In genomic region chr2:92432299-92433295, GRCm38 (mm10) we compare ENCODE assay signal across 8 mouse cellular contexts. TPM values are rescaled to one million over a fixed set of nuclear protein-coding genes. Genes with fewer than 3 reads are reported as not detected.
DNase-seq lines count a peak whose midpoint lies in the region; ATAC-seq lines count a peak whose summit lies in the region.

No protein-coding gene starts in this region.

- H3K9ac ChIP-seq in embryonic facial prominence, embryonic 12.5 days, result peak overlapping the region; percentile 77; the same call in 1 of the 2 replicates
- peak overlapping the region; percentile 83 for H3K9ac ChIP-seq in midbrain, embryonic 12.5 days (replicated peaks)

- H3K4me1 ChIP-seq in embryonic facial prominence, embryonic 12.5 days, result peaks cover 48% of the 10 kb centered on the region
- peaks cover 44% of the 10 kb centered on the region for H3K4me1 ChIP-seq in limb, embryonic 10.5 days
- H3K4me1 ChIP-seq in midbrain, embryonic 12.5 days, result peaks cover 58% of the 10 kb centered on the region

- H3K27me3 ChIP-seq in embryonic facial prominence, embryonic 12.5 days, result no peaks in the 10 kb centered on the region
- no peaks in the 10 kb centered on the region for H3K27me3 ChIP-seq in limb, embryonic 10.5 days (ENCODE audit: low read depth, poor library complexity, severe bottlenecking)
- H3K27me3 ChIP-seq in midbrain, embryonic 12.5 days, result peaks cover 8% of the 10 kb centered on the region; the same call in 1 of the 2 replicates

- H3K36me3 ChIP-seq in embryonic facial prominence, embryonic 12.5 days, result no peaks in the 10 kb centered on the region
- H3K36me3 ChIP-seq in limb, embryonic 10.5 days, result no peaks in the 10 kb centered on the region
- no peaks in the 10 kb centered on the region for H3K36me3 ChIP-seq in midbrain, embryonic 12.5 days

- 0 out of 2 replicates have a peak, but pooled peaks cover 3% of the 10 kb centered on the region for H3K9me3 ChIP-seq in embryonic facial prominence, embryonic 12.5 days
- no peaks in the 10 kb centered on the region for H3K9me3 ChIP-seq in limb, embryonic 10.5 days (replicated peaks)
- no peaks in the 10 kb centered on the region for H3K9me3 ChIP-seq in midbrain, embryonic 12.5 days

- H3K4me3 ChIP-seq in embryonic facial prominence, embryonic 12.5 days, result peak overlapping the region; percentile 95
- H3K4me3 ChIP-seq in limb, embryonic 10.5 days, result peak overlapping the region; percentile 74
- peak overlapping the region; percentile 90 for H3K4me3 ChIP-seq in midbrain, embryonic 12.5 days

- H3K27ac ChIP-seq in embryonic facial prominence, embryonic 12.5 days, result no peak overlapping the region
- H3K27ac ChIP-seq in limb, embryonic 10.5 days, result no peak overlapping the region
- peak overlapping the region; percentile 64; the same call in 1 of the 2 replicates for H3K27ac ChIP-seq in midbrain, embryonic 12.5 days (replicated peaks)

- peak overlapping the region; percentile 88 for H3K4me2 ChIP-seq in embryonic facial prominence, embryonic 12.5 days (replicated peaks)
- H3K4me2 ChIP-seq in midbrain, embryonic 12.5 days (replicated peaks), result peak overlapping the region; percentile 89

- WGBS in embryonic facial prominence, embryonic 12.5 days, result 54% methylated on average over 17 of the region's 17 CpGs
- WGBS in limb, embryonic 10.5 days, result 65% methylated on average over 17 of the region's 17 CpGs
- 42% methylated on average over 17 of the region's 17 CpGs for WGBS in midbrain, embryonic 12.5 days

- ATAC-seq in embryonic facial prominence, embryonic 12.5 days (ENCODE audit: insufficient number of reproducible peaks, insufficient read depth, low FRiP score, low TSS enrichment), result no peak
- ATAC-seq in midbrain, embryonic 12.5 days (ENCODE audit: low FRiP score, low read depth), result no peak
- no peak for ATAC-seq in monocyte, adult 5-6 weeks (replicated peaks; ENCODE audit: insufficient number of reproducible peaks, low FRiP score, low TSS enrichment, poor library complexity, severe bottlenecking)

- DNase-seq in right cerebral cortex, postnatal 14 days, result peak; percentile 56
- no peak for DNase-seq in right cerebral cortex, adult 18-20 months
- peak; percentile 79 for DNase-seq in heart, postnatal 4 days
- DNase-seq in limb, embryonic 10.5 days (ENCODE audit: low spot score), result no peak
- DNase-seq in right cerebral cortex, postnatal 36 days (ENCODE audit: low spot score in 2 of 2), result no peak

RNA-seq across cellular contexts. Expression of gene Cry2, which starts 1.2 kb away (rescaled TPM):
- polyA plus RNA-seq in embryonic facial prominence, embryonic 12.5 days (2016; fragmentation: Nextera tagmentation; extraction: Ambion mirVana), result 28.8 and 29.7 TPM in 2 replicates
- 10 to 100 TPM; 28.5 TPM for total RNA-seq in heart, postnatal 4 days (2021)
- polyA plus RNA-seq in limb, embryonic 10.5 days (2016; fragmentation: Nextera tagmentation; extraction: Ambion mirVana), result 19.0 and 25.2 TPM in 2 replicates
- polyA plus RNA-seq in midbrain, embryonic 12.5 days (2016; fragmentation: Nextera tagmentation; extraction: Ambion mirVana), result 36.1 and 37.7 TPM in 2 replicates
- 4.2 to 10.6 TPM (median 7.3 TPM) in 3 replicates for total RNA-seq in monocyte, adult 5-6 weeks (2017)

RNA-seq across cellular contexts. Expression of gene Slc35c1, which starts 27.7 kb away (rescaled TPM):
- 9.5 and 10.2 TPM in 2 replicates for polyA plus RNA-seq in embryonic facial prominence, embryonic 12.5 days (2016; fragmentation: Nextera tagmentation; extraction: Ambion mirVana)
- 1 to 10 TPM; 5.8 to 7.5 TPM for total RNA-seq in heart, postnatal 4 days (2021)
- 11.1 and 11.2 TPM in 2 replicates for polyA plus RNA-seq in limb, embryonic 10.5 days (2016; fragmentation: Nextera tagmentation; extraction: Ambion mirVana)
- 9.3 TPM in 2 replicates for polyA plus RNA-seq in midbrain, embryonic 12.5 days (2016; fragmentation: Nextera tagmentation; extraction: Ambion mirVana)
- total RNA-seq in monocyte, adult 5-6 weeks (2017), result 9.0 to 24.2 TPM (median 15.1 TPM) in 3 replicates

RNA-seq across cellular contexts. Expression of gene Mapk8ip1, which starts 31.5 kb away (rescaled TPM):
- polyA plus RNA-seq in embryonic facial prominence, embryonic 12.5 days (2016; fragmentation: Nextera tagmentation; extraction: Ambion mirVana), result 49.0 and 55.8 TPM in 2 replicates
- 1 to 10 TPM; 7.9 to 8.1 TPM for total RNA-seq in heart, postnatal 4 days (2021)
- polyA plus RNA-seq in limb, embryonic 10.5 days (2016; fragmentation: Nextera tagmentation; extraction: Ambion mirVana), result 28.5 and 36.3 TPM in 2 replicates
- polyA plus RNA-seq in midbrain, embryonic 12.5 days (2016; fragmentation: Nextera tagmentation; extraction: Ambion mirVana), result 105 and 112 TPM in 2 replicates
- total RNA-seq in monocyte, adult 5-6 weeks (2017), result not detected in 3 replicates

RNA-seq across cellular contexts. Expression of gene 1700029I15Rik, which starts 50.3 kb away (rescaled TPM):
- polyA plus RNA-seq in embryonic facial prominence, embryonic 12.5 days (2016; fragmentation: Nextera tagmentation; extraction: Ambion mirVana), result 4.7 and 5.4 TPM in 2 replicates
- total RNA-seq in heart, postnatal 4 days (2021), result 1 to 10 TPM; 1.2 to 1.7 TPM
- polyA plus RNA-seq in limb, embryonic 10.5 days (2016; fragmentation: Nextera tagmentation; extraction: Ambion mirVana), result 2.5 and 3.3 TPM in 2 replicates
- polyA plus RNA-seq in midbrain, embryonic 12.5 days (2016; fragmentation: Nextera tagmentation; extraction: Ambion mirVana), result 7.4 TPM in 2 replicates
- 1.6 to 6.7 TPM (median 4.8 TPM) in 3 replicates for total RNA-seq in monocyte, adult 5-6 weeks (2017)

RNA-seq across cellular contexts. Expression of gene Large2, which starts 57.9 kb away (rescaled TPM):
- 10.3 and 10.5 TPM in 2 replicates for polyA plus RNA-seq in embryonic facial prominence, embryonic 12.5 days (2016; fragmentation: Nextera tagmentation; extraction: Ambion mirVana)
- under 1 TPM; 0.29 to 0.70 TPM for total RNA-seq in heart, postnatal 4 days (2021)
- 11.5 and 13.0 TPM in 2 replicates for polyA plus RNA-seq in limb, embryonic 10.5 days (2016; fragmentation: Nextera tagmentation; extraction: Ambion mirVana)
- polyA plus RNA-seq in midbrain, embryonic 12.5 days (2016; fragmentation: Nextera tagmentation; extraction: Ambion mirVana), result 4.7 and 7.4 TPM in 2 replicates
- not detected in 3 replicates for total RNA-seq in monocyte, adult 5-6 weeks (2017)

Comparison
In these comparisons a context has a peak if more than half of its experiments do, and no peak if none do; other contexts are left out.
1. DNase-seq: peak in right cerebral cortex, postnatal 14 days (single experiment) and heart, postnatal 4 days (single experiment); none in right cerebral cortex, adult 18-20 months (single experiment), limb, embryonic 10.5 days (single experiment) and right cerebral cortex, postnatal 36 days (0 of 2).
2. Peak in every context shown above with its lines, with median percentiles within 50 percentile points of each other: H3K4me3 ChIP-seq.